Mouse (Mus musculus): ENCODE data around the gene Rpl35a.
A peak's percentile ranks its signal among the peaks of the same experiment; 100 is the strongest.
"Not testable (repeated sequence)": the region's sequence is repeated elsewhere in the genome, so short reads cannot be mapped to it uniquely, and the experiment has no call there.

Gene Rpl35a

DNA sequence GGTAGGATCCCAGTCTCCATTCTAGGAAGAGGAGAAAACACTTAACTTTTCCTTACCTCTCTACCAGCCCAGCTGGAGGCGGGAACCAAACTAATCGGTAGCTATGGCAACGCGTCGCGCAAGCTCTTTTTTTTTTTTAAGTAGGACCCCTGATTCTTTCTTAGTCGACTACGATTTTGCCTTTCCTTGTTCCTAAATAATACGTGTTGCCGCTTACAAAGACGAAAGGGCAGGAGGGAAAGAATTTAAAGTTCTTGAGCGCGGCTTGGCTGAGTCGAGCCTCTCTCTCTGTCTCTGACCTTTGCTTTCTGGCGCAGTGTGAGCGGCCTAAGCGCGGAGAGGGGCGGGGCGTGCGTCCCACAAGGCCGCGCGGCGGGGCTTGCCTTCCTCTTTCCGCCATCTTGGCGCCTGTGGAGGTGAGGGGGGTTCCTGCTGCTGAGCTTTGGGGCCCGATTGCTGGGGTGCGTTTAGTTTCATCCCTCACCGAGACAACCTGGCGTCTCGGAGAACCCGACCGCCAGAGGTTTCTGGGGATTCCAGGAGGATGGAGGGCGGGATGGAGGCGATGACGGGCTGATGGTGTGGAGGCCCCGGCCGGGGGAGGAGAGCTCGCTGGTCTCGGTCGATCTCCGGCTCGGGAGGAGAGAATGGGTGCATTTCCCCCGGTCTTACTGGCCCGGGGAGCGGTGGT, at the start of gene Rpl35a, which contains the start of gene Iqcg:
Gene Rpl35a (plus strand): TSS at position 359 of the 691 bp plus-strand sequence.
Gene Iqcg (minus strand): TSS at position 124 of the 691 bp plus-strand sequence.
- peak; percentile 83 to 92 for DNase-seq (ENCODE audit: low spot score in 2 of 2)

DNA sequence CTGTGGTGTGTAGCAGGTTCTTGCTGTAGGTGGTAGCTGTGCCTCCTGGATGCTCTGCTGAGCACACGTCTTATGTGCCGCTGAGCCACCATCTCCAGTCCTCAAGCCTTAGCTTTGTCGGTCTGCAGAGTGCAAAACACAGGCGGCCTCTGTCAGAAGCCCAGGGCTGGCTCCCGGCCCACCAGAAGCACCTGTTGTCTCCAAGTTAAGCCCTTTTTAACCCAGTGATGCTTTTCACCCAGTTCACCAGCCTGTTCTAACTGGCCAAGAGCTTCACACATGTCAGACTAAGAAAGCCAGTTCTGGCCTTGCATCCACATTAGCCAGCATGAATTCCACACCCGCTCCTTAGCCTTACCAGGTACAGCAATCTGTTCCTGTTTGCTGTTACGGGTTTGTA, 49.4 kb upstream of the Rpl35a start:
- DNase-seq (ENCODE audit: low spot score in 2 of 2), result no peak

DNA sequence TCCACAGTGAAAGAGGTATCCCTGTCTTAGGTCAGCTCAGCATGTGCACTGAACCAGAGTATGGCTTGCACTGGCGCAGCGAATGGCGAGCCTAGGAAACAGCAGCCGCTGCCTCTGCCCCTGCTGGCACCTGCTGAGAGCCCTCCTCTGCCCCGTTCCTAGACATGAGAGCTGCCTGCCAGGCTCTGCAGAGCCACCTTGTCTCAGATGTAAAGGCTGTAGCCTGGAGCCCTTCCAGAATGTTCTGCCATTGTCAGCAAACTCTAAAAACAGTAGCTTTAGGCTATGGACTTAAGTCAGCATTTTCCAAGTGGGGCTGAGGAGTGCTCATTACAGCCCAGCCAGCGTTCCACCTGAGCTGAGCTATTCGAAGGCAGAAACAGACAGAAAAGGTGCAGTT, 48.8 kb upstream of the Rpl35a start:
- no peak for DNase-seq (ENCODE audit: low spot score in 2 of 2)

DNA sequence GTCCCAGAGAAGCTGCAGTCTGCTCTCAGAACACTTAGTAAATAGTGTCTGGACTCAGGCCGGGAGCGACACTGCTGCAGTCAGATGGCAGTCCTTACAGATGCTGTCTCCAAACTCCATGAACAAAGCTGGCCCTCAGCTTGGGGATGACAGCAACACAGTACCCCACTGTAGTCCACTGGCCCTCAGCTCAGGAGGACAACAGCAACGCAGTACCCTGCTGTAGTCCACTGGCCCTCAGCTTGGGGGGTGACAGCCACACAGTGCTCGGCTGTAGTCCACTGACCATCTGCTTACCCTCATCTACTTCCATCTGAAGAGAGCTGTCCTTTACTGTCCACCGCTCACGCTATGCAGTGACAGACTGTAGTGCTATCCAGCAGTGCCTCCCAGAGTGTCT, 46.1 kb upstream of the Rpl35a start:
- no peak for DNase-seq (ENCODE audit: low spot score in 2 of 2)

DNA sequence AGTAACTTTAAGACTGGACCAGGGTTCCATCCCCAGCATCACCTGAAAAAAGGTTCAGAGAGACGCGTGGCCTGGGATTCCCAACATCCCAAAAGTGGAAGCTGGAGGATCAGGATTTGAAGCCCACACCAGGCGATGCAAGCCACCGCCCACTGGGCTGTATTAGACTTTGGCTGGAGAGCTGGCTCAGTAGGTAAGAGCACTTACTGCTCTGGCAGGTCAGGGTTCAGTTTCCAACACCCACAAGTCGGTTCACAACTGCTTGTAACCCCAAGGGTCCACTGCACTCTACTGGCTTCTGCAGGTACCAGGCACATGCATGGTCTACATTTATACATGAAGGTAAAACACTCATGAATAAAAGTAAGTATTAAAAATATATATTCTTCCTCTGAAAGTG, 42.5 kb upstream of the Rpl35a start:
- no peak for DNase-seq (ENCODE audit: low spot score in 2 of 2)

DNA sequence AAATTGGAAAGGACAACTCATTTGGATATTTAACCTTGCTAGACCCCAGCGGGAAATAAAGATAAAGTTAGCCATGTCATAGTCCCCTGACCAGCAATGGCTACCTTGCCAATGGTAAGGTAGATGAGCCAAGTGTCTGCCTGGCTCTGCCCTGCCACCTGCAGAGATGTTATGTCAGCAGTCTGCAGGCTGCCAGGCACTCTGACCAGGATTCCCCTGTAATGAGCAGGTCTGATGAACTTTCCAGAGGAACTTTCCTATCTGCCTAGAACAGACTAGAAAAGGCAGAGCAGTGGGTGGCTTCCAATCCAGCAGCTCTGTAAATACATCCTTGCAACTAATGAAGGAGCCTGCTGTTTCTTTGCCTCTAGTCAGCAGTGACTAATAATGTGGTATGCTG, 41.3 kb upstream of the Rpl35a start:
- no peak for DNase-seq (ENCODE audit: low spot score in 2 of 2)

DNA sequence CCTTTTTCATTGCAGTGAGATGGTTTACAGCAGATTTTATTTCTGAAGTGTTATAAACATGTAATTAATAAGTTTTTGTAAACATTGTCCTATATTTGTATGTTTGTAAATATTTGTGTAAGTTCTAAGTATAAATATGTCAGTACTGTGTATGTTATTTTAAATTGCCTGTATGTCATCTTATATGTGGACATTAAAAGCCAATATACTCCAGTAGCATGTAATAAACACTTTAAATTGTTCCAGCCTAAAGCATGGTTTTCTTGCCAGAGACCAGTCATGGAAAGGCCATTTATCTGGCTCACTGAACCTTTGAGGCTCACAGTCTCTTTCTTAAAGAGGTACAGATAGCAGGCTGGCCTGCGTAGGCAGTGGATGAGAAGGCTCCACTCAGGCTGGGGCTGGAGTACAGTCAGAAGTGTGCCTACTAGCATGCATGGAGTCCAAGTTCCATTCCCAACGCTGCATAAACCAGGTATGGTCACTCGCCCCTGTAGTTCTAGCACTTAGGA, 40.8 kb upstream of the Rpl35a start:
- no peak for DNase-seq (ENCODE audit: low spot score in 2 of 2)

DNA sequence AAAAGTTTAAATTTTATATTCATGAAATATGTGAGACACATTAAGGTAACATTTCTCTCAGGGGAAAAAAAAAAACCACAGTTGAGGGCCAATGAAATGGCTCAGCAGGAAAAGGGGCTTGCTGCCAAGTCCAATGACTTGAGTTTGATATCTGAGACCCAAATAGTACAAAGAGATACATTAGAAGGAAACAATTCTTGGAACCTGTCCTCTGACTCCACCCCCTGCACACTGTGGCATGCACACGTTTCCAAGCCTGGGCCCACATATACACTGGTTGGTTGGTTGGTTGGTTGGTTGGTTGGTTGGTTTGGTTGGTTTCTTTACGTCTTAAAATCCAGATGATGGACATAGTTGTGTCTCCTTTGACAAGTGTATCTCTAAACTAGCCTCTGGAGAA, 40.3 kb upstream of the Rpl35a start:
- no peak for DNase-seq (ENCODE audit: low spot score in 2 of 2)

DNA sequence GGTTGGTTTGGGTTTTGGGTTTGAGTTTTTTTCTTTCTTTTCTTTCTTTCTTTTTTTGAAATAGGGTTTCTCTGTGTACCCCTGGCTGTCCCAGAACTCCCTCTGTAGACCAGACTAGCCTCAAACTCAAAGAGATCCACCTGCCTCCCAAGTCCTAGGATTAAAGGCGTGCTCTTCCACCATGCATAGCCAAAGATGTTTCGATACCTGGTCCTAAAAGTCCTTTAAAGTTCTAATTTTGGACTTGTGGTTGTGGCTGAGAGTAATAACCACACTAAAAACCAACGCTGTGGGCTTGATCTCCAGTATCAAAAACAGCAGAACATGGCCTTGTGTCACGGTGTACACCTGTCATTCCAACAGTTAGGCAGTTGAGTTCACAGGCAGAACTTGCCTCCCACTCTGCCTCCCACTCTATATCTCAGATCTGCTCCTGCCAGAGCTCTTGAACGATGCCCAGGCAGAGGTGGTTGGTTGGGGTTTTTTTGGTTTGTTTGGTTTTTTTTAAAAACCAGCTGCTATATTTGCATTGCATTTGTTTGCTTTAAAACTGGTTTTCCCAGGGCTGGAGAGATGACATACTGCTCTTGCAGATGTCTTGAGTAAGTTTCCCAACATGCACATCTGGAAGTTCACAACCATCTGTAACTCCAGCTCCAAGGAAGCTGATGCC, 38.4 kb upstream of the Rpl35a start:
- no peak for DNase-seq (ENCODE audit: low spot score in 2 of 2)

DNA sequence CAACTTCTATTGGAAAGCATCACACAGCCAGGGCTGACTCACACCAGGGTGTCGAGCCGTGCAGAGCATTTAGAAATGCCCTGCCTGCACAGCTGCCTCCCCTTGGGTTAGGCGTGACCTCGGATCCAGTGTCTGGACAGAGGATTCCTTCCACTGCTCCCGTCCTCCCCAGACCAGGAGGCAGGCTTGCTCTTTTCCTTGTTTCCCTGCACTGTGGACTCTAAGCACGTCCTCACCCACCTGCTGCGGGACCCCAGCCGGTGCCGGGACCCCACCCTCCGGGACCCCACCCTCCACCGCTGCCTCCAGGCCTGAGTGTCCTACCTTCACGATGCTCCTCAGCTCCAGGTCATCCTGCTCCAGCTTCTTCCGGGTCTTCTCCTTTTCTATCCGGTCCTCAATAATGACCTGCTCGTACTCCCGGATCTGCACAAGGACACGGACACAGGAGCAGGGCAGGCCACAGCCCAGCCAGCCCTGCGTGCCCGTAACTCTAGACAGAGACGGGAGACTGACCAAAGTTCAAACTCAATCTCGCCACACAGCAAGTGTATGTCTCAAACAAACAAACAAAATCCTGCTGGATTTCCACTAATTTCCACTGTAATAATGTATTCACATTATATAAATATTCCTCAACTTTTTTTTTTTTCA, 37.0 kb upstream of the Rpl35a start:
- DNase-seq (ENCODE audit: low spot score in 2 of 2), result peak in 1 of 2 experiments; percentile 18

DNA sequence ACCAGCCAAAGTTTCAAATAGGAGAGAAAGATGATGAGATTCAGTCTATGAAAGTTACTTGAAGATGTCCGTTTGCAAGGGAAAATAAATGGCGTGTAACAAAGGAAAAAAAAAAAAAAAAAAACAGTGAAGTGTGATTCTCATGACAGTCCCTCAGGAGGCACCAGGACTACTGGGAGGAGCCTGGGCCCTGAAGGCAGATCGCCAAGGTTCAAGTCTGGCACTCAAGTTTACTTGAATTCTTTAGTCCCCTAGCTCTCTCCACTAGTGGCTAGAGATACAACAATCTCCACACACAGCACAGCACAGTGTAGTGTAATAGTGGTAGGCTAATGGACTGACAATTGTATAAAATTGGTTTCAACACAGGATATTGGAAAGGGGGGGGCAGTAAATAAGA, 34.9 kb upstream of the Rpl35a start:
- DNase-seq (ENCODE audit: low spot score in 2 of 2), result no peak

DNA sequence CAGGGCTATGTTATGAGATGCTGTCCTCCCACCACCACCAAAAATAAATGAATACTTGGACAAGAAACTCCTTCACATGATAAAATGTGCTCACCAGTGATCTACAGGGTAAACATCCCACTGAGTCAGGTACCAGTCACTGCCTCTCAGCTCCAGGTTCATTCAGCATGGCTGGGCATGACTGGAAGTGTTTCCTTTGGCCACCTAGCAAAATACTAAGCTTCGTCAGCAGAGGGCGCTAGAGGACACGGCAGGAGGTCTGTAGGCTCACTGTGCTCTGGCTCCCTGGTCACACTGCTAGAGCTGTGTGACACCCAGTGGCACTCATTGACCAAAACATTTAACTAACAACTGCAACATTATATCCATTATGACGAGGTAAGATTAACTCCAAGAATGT, 32.5 kb upstream of the Rpl35a start:
- DNase-seq (ENCODE audit: low spot score in 2 of 2), result peak; percentile 67 to 75

DNA sequence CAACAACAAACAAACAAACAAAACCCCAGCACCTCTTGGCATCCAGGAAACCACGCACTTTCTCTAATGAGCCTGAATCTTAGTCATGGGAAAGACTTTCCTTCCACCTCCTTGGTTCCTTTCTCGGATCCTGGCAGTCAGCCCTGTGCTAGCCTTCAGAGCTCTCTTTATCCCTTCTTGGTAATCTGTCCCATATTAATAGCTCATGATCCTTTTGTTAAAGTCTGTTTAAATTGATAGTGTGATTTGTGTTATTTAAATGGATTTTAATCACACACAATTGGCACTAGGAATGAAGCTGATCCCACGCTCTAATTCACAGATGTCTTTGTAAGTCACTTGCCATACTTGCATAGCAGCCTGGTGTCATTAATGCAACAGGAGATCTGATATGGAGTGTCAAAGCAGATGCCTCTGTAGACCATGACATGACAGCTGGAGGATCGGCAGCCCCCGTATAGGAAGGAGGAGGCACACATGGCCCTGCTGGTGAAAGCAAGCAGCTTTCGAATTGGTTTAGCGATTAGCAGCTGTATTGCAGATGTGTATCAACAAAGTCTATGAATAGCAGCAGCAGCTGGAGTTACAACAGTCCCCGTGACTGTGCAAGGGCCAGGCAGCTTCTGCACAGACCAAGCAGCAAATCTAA, 31.7 kb upstream of the Rpl35a start:
- no peak for DNase-seq (ENCODE audit: low spot score in 2 of 2)

DNA sequence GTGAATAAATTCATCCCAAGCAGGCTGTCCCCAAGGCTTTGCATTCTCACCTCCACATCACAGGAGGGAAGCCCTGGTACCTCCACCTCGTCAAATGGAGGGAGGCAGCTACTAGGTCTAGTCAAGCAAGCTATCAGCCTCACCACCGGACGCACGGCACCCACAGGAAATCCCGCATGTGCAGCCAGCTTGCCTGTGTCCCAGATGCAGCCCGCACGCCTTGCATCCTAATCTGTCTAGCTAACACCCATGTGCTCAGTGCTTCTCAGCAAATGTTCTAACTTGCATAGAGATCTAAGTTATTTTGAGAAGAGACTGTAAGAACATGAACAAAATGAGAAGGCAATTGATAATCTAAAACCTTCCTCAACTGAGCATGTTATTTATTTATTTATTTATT, 29.9 kb upstream of the Rpl35a start:
- DNase-seq (ENCODE audit: low spot score in 2 of 2), result no peak

DNA sequence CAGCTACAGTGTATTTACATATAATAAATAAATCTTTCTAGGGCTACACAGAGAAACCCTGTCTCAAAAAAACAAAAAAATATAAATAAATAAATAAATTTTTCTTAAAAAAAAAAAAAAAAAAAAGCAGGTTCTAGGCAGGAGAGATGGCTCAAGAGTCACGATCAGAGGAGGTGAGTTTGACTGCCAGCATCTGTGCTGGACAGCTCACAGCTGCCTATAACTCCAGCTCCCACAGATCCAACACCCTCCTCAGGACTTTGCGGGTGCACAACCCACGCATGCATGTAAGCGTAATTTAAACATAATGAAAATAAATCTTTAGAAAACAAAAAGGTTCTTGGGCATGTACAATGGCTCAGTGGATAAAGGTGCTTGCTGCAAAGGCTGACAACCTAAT, 20.2 kb upstream of the Rpl35a start:
- DNase-seq (ENCODE audit: low spot score in 2 of 2), result no peak

DNA sequence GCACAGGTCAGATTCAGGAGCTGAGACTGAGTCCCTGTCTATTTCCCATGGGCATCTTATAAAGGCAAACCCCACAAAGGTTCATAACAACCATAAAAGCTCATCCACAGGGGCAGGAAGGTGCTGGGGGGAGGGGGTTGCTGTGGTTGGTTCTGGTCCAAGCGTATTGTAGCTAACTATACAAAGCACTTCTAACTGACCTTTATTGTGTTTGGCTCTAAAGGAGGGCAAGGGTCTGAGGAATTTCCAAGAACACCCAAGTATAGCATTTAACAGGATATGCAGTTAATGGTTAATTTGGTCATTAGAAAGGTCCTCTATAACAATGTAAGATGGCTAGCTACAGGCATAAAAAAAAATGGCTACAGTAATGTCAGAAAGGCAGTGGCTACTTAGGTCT, 13.6 kb upstream of the Rpl35a start:
- DNase-seq (ENCODE audit: low spot score in 2 of 2), result no peak

DNA sequence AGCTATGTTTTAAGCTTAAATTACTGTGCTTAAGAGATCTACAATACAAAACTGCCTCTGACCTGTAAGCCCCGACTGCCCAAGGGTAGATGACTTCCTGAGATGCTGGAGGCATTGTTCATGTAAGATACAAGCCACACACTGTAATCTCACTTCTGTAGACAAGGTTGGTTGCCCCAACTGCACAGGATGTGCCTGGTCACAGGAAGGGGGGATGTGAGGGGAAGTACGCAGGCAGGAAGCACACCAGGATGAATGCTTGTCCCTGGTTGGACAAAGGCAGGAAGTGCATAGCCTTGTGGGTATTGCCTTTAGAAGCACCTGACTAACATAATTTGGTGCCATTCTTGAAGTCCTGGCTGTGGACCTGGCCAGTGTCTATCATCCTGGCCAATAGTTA, 13.0 kb upstream of the Rpl35a start:
- DNase-seq (ENCODE audit: low spot score in 2 of 2), result no peak

DNA sequence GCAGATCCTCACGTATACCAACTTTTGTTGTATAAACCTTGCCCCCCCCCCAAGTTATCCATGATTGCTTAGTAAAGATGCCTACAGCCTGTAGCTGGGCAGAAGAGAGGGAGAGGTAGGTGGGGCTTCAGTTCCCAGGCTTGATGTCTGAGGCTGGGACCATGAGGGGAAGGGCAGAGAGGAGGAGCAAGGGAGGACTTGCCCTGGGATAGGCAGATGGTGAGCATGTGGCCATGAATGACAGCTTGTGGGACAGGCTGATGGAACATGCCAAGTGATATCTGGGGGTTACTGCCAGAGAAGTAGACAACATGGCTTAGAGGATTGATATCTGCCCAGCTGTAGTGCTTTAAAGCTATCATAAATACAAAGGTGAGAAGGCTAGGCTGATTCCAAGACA, 8.2 kb upstream of the Rpl35a start:
- no peak for DNase-seq (ENCODE audit: low spot score in 2 of 2)

DNA sequence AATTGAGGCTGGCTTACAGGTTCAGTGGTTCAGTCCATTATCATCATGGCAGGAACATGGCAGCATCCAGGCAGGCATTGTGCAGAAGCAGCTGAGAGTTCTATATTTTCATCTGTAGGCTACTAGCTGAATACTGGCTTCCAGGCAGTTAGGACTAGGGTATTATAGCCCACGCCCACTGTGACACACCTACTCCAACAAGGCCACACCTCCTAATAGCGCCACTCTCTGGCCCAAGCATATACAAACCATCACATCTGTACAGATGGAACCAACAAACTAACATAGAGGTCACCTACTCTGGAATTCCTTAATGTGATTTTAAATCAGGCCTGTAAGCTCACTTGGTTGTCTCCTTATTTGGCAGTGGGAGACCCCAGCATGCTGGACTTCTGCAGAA, 7.6 kb upstream of the Rpl35a start:
- DNase-seq (ENCODE audit: low spot score in 2 of 2), result no peak

DNA sequence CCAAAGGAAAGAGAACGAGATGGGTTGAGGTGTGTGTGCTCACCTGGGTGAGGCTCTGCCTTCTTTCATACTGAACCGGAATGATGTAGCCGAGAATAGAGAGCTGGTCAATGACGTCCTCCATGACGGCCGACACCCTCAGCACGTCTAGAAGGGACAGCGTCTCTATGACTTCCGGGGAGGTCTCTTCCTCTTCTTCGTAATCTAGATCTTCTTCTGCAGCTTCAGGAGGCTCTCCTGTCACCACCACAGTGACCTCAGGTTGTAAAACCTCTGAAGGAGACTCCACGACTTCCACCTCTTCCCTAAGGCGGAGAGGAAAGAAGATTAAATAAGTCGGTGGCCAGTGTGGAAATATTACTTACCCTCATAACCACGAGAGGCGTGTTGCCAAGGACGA, 6.4 kb upstream of the Rpl35a start:
- no peak for DNase-seq (ENCODE audit: low spot score in 2 of 2)

DNA sequence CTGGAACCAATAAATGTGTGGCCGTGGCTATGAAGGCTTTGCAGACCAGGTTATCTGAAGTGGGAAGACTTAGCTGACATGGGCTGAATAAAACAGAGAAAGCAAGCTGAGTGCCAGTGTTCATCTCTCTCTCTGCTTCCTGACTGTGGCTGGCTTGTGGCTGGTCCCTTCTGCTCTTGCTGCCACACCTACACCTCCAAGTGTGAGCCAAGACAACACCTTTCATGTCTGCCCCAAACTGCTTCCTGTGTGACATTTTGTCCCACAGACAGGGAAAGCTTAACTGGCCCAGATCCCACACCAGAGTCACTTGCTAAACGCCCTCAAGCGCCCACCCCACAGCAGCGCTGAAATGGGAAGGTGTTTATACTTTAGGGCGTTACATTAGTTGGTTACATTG, 3.1 kb upstream of the Rpl35a start:
- no peak for DNase-seq (ENCODE audit: low spot score in 2 of 2)

DNA sequence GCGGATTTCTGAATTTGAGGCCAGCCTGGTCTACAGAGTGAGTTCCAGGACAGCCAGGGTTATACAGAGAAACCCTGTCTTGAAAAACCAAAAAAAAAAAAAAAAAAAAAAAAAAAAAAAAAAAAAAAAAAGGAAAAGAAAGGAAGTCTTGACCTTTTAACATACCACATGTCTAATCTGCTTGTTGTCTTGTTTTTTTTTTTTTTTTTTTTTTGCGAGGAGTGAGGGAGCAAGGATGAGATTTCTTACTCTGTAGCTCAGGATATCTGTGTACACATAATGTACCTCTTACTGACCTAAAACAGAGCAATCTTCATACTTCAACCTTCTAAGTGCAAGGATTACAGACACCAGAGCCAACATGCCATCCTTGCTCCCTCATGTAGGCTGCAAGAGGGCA, 1.3 kb upstream of the Rpl35a start:
- DNase-seq (ENCODE audit: low spot score in 2 of 2), result not testable (repeated sequence)
